13 mouse cellular contexts compared by ENCODE assay signal in genomic region chr1:177410769-177411348, GRCm38 (mm10). TPM values are rescaled to one million over a fixed set of nuclear protein-coding genes. Genes with fewer than 3 reads are reported as not detected.
A peak's percentile ranks its signal among the peaks of the same experiment; 100 is the strongest.
DNase-seq lines count a peak whose midpoint lies in the region; ATAC-seq and TF ChIP-seq lines count a peak whose summit lies in the region.
"Had no signal": no experiment of that assay in that cellular context is flagged by ENCODE, and none has a peak within 500 bp of the region (broad histone marks: within the 10 kb centered on the region; RNA-seq: fewer than 3 reads in every experiment).

No protein-coding gene starts in this region.

- no peaks in the 10 kb centered on the region for H3K36me3 ChIP-seq in forebrain, embryonic 14.5 days (ENCODE audit: control insufficient read depth, insufficient read depth, low read length)
- H3K36me3 ChIP-seq in hindbrain, postnatal 0 days (ENCODE audit: insufficient read depth, low read length): no peaks in the 10 kb centered on the region
- H3K36me3 ChIP-seq in neural tube, embryonic 12.5 days: no peaks in the 10 kb centered on the region
- H3K36me3 ChIP-seq: G1E had no signal

- H3K4me3 ChIP-seq in forebrain, embryonic 14.5 days (ENCODE audit: low read depth, low read length): no peak overlapping the region
- no peak overlapping the region for H3K4me3 ChIP-seq in hindbrain, postnatal 0 days (ENCODE audit: low read length)
- no peak overlapping the region for H3K4me3 ChIP-seq in neural tube, embryonic 12.5 days
- H3K4me3 ChIP-seq: heart, adult 2 months; left cerebral cortex, adult 2 months had no signal

- TF ChIP-seq CTCF in hindbrain, postnatal 0 days (IDR thresholded peaks at IDR 0.05; ENCODE audit: low read depth): no peak

- WGBS in forebrain, embryonic 14.5 days: 25% methylated on average over 7 of the region's 7 CpGs
- WGBS in hindbrain, postnatal 0 days: 46% methylated on average over 7 of the region's 7 CpGs
- WGBS in neural tube, embryonic 12.5 days: 70% methylated on average over 7 of the region's 7 CpGs

- H3K9me3 ChIP-seq in forebrain, embryonic 14.5 days (replicated peaks; ENCODE audit: control insufficient read depth, low read length): no peaks in the 10 kb centered on the region
- no peaks in the 10 kb centered on the region for H3K9me3 ChIP-seq in hindbrain, postnatal 0 days (ENCODE audit: low read length)
- no peaks in the 10 kb centered on the region for H3K9me3 ChIP-seq in neural tube, embryonic 12.5 days
- H3K9me3 ChIP-seq: G1E had no signal

- no peak overlapping the region for H3K9ac ChIP-seq in forebrain, embryonic 14.5 days (ENCODE audit: low read length)
- no peak overlapping the region for H3K9ac ChIP-seq in hindbrain, postnatal 0 days (replicated peaks; ENCODE audit: low read length)
- H3K9ac ChIP-seq in neural tube, embryonic 12.5 days: no peak overlapping the region

- H3K27me3 ChIP-seq in forebrain, embryonic 14.5 days (replicated peaks; ENCODE audit: control insufficient read depth, insufficient read depth, low read length): no peaks in the 10 kb centered on the region
- no peaks in the 10 kb centered on the region for H3K27me3 ChIP-seq in hindbrain, postnatal 0 days (ENCODE audit: insufficient read depth, low read length)
- H3K27me3 ChIP-seq in neural tube, embryonic 12.5 days (replicated peaks): no peaks in the 10 kb centered on the region

- peak overlapping the region; percentile 35 for H3K4me2 ChIP-seq in forebrain, embryonic 14.5 days (ENCODE audit: low read length)
- H3K4me2 ChIP-seq in hindbrain, postnatal 0 days (ENCODE audit: low read depth, low read length): peak overlapping the region; percentile 46
- H3K4me2 ChIP-seq in neural tube, embryonic 12.5 days (replicated peaks): peak overlapping the region; percentile 36; the same call in 1 of the 2 replicates

- DNase-seq in brain, embryonic 18.5 days (ENCODE audit: low read depth, low spot score): peak; percentile 14
- peak; percentile 75 for DNase-seq in forebrain, embryonic 14.5 days (ENCODE audit: low spot score)
- peak; percentile 7 for DNase-seq in hindbrain, postnatal 0 days (ENCODE audit: low spot score)
- no peak for DNase-seq in adipocyte (ENCODE audit: low spot score)
- DNase-seq in cerebellum, postnatal 4 days (ENCODE audit: low spot score in 2 of 2): no peak
- no peak for DNase-seq in lung, postnatal 4 days
- DNase-seq: adrenal gland, postnatal 10 days; cerebellum, postnatal 25 days; heart, adult 2 months had no signal

- peak; percentile 67 for ATAC-seq in forebrain, embryonic 14.5 days
- ATAC-seq in hindbrain, postnatal 0 days: no peak
- no peak for ATAC-seq in neural tube, embryonic 12.5 days (ENCODE audit: low FRiP score, low read depth)

- H3K27ac ChIP-seq in forebrain, embryonic 14.5 days (ENCODE audit: low read depth, low read length): peak overlapping the region; percentile 35; the same call in 1 of the 2 replicates
- 0 out of 2 replicates have a peak overlapping the region, but pooled peaks have one; percentile 3 for H3K27ac ChIP-seq in hindbrain, postnatal 0 days
- no peak overlapping the region for H3K27ac ChIP-seq in neural tube, embryonic 12.5 days
- H3K27ac ChIP-seq: heart, adult 2 months; left cerebral cortex, adult 2 months; macrophage had no signal

- H3K4me1 ChIP-seq in forebrain, embryonic 14.5 days (ENCODE audit: control insufficient read depth, insufficient read depth, low read length): peaks cover 21% of the 10 kb centered on the region
- peaks cover 7% of the 10 kb centered on the region; the same call in 1 of the 2 replicates for H3K4me1 ChIP-seq in hindbrain, postnatal 0 days (ENCODE audit: insufficient read depth, low read length)
- peaks cover 19% of the 10 kb centered on the region; the same call in 1 of the 2 replicates for H3K4me1 ChIP-seq in neural tube, embryonic 12.5 days

RNA-seq across cellular contexts. Expression of gene Zbtb18, which starts 31.3 kb away (rescaled TPM):
- 102 and 109 TPM in 2 replicates for polyA plus RNA-seq in forebrain, embryonic 14.5 days (2014; fragmentation: Nextera tagmentation; extraction: Ambion mirVana)
- 112 and 114 TPM in 2 replicates for total RNA-seq in hindbrain, postnatal 0 days (2014; rRNA removed)
- 45.6 and 47.3 TPM in 2 replicates for polyA plus RNA-seq in hindbrain, postnatal 0 days (2015; fragmentation: Nextera tagmentation; extraction: Ambion mirVana)
- polyA plus RNA-seq in neural tube, embryonic 12.5 days (2016; fragmentation: Nextera tagmentation; extraction: Ambion mirVana): 6.6 and 10.4 TPM in 2 replicates

Comparison
In these comparisons a context has a peak if more than half of its experiments do, and no peak if none do; other contexts are left out.
1. DNase-seq: peak in brain, embryonic 18.5 days (single experiment), forebrain, embryonic 14.5 days (single experiment) and hindbrain, postnatal 0 days (single experiment); none in adipocyte (single experiment), cerebellum, postnatal 4 days (0 of 2) and lung, postnatal 4 days (0 of 2).
2. Peak in every context shown above with its lines, with median percentiles within 50 percentile points of each other: H3K4me2 ChIP-seq.